Mouse (Mus musculus) T-helper 1 cell (primary cell): ENCODE measurements around the gene Taok1.
"Not testable (repeated sequence)": the region's sequence is repeated elsewhere in the genome, so short reads cannot be mapped to it uniquely, and the experiment has no call there.

ENCODE experiments used
- in situ Hi-C: fragments of 300-600 bp; cut with MboI, MseI; formaldehyde crosslinking; loops from one replicate; pipeline ENCODE4 v1.15.1; 2025; ENCODE audit warnings: high pct_unique_total_duplicates

Gene Taok1

GRCm38 (mm10) chr11:77585201-77585600 is 22.4 kb downstream of the Taok1 start:
- in situ Hi-C loops = no loop called here

DNA sequence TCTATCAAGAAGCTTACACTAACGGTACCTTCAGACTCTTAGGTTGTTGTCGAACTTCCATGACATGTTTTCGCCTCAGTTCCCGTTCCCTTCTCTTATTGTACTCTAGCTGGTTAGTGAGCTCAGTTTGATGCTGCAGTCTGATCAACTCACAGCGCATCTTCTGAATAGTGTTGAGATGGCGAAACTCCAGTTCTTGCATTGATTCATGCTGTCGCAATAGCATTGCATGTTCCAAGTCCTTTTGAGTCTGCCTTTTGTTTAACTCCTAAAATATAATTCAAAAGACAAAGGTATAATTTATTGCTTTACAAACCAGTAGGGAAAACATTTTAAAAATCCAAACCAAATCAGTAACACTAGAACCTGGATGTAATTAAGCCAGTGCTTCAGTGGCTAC is 62.4 kb downstream of the Taok1 start:
- in situ Hi-C loops = no loop called here

DNA sequence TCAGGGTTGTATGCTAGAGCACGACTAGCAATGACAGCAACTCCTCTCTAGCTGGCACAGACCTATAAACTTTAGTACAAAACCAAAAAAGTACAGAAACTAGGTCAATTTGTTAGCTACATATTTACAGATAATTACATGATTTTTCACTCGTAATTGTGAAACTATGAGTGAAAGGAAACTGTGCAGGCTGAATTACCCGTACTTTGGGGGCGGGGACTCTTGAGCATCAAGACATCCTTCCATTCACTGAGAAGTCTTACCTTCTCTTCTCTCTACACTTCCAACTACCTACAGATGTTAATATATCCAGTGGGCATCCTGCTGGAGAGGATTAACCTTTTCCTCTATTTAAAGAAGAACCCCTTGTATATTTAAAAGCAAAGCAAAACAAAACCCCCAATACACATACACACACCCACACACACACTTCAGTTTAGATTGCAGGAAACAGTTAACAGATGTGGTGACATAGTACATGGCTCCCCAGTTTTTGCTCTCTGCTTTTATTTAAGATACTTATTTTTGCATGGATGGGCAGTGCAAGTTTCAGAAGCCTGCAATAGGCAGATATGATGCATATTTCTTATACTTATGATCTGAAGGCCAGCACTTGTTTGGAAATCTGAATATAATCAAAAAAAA is 75.3 kb downstream of the Taok1 start:
- in situ Hi-C loops = no loop called here

GRCm38 (mm10) chr11:77530862-77531261 is 76.8 kb downstream of the Taok1 start:
- in situ Hi-C loops = no loop called here

DNA sequence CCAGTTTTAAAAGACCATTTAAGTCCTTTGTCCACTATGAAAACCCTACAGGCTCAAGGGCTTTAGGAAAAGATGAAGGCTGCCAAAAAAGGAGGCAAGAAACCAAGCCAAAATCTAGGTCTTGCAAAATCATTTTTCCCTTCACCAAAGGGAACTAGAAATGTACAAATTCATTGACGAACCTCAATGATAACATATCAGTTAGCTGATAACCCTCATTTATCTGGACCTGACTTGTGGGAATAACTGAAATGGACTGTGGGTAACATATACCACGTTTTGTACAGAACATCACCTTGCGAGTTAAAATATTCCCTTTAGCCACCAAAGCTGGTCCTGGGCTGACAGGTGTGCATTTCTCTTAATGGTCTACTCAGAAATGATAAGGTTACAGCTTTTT is 78.0 kb downstream of the Taok1 start:
- in situ Hi-C loops = no loop called here

DNA sequence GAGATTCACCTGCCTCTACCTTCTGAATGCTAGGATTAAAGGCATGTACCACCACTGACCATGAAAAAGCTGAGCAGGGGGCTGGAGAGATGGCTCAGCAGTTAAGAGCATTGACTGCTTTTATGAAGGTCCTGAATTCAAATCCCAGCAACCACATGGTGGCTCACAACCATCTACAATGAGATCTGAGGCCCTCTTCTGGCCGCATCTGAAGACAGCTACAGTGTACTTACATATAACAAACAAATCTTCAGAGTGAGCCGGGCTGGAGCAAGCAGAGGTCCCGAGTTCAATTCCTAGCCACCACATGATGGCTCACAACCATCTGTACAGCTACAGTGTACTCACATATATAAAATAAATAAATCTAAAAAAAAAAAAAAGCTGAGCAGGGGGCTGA is 79.2 kb downstream of the Taok1 start:
- in situ Hi-C loops = not testable (repeated sequence)

DNA sequence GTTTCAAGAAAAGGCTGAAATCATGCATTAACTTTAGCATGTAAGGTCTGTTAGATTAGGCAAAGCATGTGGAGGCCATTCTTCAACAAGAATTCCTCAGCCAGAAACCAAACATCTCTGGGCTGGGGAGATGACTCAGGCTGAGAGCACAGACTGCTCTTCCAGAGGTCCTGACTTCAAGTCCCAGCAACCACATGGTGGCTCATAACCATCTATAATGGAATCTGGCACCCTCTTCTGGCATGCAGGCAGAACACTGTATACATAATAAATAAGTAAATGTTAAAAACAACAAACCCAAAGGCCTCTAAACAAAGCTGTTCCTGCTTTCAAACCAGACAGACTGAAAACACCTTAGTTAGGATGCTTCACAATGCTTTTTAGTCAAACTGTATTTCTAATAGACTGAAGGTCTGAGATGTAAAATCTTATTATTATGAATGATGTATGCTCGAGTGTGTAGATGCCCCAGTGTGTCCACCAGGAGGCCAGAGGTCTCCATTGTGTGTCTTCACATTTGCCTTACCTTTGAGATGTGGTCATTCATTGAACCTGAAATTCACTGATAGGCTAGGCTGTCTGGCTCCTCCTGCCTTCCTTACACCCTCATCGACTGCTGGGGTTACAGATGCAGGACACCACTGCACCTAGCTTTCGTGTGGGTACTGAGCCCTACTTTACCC is 81.7 kb downstream of the Taok1 start:
- in situ Hi-C loops = no loop called here

DNA sequence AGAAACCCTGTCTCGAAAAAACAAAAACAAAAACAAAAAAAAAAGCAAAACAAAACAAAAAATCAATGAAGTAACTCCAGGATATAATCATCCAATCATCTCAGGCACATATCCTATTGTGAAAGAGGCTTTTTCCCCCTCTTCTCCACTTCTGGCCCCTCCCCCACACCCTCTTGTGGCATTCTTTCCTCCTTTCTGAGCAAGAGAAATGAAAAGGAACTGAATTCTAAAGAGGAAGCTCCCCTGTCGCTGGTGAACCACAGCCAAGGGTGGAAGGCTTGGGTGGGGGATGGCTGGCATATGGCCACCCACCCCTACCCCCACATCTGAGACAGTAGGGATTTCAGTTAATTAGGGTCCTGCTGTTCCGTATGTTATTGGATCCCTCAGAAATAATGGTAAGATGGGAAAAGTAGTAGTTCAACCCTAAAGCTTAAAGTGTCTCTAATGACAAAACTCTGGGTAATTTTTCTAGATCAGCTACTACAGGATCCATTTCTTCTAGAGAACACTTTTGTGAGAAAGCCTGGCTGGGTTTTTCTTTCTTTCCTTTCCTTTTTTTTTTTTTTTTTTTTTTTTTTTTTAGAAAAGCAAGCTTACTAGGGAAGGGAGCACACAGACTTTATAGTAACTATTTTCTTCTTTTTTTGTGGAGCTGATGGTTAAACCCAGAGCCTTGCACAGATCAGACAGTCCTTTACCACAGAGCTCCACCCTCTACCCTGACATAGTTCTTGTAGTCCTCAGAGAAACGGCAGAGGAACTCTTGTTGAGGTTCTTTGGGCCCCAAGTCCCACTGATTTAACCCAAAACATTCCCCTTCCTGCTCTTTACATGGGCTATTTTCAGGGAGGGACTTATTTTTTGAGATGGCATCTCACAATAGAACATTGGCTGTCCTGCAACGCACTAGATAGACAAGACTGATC is 86.8 kb downstream of the Taok1 start:
- in situ Hi-C loops = no loop called here

- in situ Hi-C loops = no loop called here
Measured at GRCm38 (mm10) chr11:77519043-77519442, 88.6 kb downstream of the Taok1 start, which contains the start of gene Gm10392. Gm10392 (minus strand) TSS chr11:77519198.

DNA sequence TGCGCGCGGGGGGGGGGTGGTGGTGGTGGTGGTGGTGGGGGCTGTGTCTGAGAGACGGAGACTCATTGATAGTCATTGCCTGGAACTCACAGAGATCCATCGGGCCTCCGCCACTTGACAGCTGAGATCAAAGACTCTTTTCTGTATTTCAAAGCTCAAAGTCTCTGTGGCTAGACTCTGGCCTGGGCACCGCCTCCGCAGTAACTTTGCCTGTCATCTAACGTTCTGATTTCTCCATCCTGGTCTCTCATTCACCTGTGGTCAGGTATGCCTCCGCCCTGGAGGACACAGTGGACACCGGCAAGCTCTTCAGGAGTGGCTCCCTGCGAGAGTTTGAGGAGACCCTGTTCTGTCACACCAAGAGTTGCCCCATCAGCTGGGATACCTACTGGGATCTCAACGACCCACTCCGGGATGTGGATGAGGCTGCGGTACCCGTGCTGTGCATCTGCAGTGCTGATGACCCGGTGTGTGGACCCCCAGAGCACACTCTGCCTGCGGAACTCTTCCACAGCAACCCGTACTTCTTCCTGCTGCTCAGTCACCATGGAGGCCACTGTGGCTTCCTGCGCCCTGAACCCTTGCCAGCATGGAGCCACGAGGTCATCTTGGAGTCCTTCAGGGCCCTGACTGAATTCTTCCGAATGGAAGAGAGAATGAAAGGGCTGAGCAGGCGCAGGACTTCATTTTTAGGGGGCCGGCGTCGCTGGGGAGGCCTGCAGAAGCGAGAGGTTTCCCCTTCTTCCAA is 89.4 kb downstream of the Taok1 start:
- in situ Hi-C loops = no loop called here

- in situ Hi-C loops = no loop called here
Measured at GRCm38 (mm10) chr11:77516553-77517425, 90.8 kb downstream of the Taok1 start.

DNA sequence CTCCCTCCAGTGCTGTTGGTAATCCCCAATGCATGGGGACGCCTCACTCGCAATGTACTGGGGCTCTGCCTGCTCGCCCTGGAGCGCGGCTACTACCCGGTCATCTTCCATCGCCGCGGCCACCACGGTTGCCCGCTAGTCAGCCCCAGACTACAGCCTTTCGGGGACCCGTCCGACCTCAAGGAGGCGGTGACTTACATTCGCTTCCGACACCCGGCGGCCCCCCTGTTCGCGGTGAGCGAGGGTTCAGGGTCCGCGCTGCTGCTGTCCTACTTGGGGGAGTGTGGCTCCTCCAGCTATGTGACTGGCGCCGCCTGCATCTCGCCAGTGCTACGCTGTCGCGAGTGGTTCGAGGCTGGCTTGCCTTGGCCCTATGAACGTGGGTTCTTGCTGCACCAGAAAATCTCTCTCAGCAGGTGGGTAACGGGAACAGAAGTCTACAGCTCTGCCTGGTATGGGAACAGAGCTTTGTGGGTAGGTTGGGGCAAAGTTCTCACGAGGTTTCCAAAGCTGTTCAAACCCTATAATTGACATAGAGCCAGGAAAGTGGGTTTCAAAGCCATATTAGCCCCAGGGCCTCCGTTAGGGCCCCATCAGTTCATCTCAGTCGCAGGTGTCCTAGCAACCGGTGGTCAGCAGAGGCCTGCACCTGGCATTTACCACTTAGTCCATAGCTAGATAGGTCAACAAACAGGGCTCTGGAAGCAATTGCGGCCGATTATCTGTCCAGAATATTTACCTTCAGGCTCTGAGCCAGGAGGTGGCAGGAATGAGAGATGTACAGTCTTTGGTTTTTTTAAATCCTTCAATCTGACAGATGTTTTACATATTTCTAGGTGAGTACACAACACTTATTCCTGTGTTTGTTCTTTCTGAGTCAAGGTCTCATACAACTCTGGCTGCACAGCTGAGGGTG is 91.7 kb downstream of the Taok1 start, which contains the start of gene Trp53i13:
Trp53i13 (minus strand) TSS at position 344 of the 916 bp plus-strand sequence.
- in situ Hi-C loops = no loop called here

DNA sequence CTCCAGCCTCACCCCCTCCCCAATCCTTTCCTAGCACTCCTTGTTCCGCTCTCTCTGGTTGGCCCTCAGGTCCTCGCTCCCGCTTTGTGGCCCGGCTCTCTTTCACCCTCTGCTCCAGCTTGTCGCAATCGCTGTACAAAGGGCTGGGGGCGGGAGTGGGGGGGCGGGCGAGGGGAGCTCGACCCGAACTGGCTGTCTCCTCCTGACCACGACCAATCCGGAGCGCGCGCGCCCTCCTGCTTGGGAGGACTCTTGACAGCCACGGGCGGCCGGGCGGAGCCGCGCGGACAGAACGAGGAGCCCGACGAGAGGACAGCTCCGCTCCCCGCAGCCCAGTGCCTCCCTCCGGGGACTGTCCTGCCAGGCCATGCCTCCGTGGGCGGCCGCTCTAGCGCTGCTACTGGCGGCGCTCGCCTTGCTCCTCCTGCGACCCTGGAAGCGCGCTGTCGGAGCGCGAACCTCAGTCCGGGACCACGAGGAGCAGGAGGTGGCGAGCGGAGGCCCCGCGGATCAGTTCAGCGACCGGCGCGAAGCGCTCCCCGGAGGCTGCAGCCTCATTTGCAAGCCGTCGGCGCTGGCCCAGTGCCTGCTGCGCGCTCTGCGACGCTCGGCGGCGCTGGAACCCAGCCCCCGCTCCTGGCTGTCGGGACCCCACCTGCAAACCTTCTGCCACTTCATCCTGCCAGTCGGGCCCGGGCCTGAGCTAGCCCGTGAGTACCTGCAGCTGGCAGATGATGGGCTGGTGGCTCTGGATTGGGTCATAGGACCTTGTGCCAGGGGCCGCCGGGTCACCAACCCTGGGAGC is 92.6 kb downstream of the Taok1 start, which contains the start of gene Abhd15:
Abhd15 (plus strand) TSS at position 290 of the 805 bp plus-strand sequence.
- in situ Hi-C loops = no loop called here

GRCm38 (mm10) chr11:77514281-77514831 is 93.3 kb downstream of the Taok1 start:
- in situ Hi-C loops = no loop called here

DNA sequence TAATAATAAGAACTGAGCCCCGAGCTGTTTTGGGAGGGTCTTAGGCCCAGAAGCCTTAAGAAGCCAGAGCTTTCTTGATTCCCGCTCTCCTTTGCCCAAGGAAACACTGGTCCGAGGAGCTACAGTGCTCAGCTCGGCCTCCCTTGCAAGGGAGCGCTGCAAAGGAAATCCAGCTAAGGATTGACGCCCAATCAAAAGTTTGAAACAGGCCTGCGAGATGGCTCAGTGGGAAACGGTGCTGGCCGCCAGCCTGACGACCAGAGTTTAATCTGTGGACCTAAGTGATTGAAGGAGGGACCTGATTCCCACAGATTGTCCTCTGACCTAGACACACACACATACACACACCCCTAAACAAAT is 93.8 kb downstream of the Taok1 start:
- in situ Hi-C loops = no loop called here

DNA sequence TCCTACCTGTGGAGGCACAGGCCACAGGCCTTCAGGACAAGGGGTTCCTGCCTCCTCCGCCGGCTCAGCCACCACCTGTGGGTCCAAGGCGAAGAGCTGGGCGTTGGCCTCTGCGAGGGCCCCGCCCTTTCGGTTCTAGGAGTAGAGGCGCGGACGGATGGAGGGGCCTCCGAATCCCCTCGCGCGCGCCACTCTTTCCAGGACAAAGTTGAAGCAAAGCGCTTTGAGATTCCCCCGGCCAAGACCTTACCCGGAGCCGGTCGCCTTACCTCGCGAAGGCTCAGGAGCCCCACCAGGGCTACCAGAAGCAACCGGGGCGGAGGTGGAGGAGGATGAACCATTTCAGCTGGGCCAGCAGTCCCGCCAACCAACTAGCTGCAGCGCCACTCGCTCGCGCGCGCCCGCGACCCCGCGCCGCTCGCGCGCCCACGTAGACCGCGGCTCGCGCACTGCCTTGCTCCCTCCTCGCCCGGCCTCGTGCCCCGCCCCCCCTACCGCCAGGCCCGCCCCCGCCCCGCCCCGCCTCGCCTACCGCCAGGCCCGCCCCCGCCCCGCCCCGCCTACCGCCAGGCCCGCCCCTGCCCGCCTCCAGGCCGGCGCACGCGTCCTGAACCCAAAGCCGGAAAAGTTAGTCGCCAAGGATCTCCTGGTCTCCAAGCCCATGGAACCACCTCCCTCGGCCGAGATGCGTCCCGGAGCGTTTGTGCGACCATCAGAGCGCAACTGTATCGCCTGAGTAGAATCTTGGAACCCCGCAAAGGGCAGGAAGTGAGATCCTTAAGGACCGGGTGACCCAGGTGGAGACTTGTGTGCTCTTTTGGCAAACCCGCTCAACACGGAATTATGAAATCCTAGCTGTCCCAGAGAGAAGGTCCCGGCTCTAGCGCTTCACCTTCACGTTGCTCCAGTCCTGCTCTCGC is 94.5 kb downstream of the Taok1 start:
- in situ Hi-C loops = no loop called here

DNA sequence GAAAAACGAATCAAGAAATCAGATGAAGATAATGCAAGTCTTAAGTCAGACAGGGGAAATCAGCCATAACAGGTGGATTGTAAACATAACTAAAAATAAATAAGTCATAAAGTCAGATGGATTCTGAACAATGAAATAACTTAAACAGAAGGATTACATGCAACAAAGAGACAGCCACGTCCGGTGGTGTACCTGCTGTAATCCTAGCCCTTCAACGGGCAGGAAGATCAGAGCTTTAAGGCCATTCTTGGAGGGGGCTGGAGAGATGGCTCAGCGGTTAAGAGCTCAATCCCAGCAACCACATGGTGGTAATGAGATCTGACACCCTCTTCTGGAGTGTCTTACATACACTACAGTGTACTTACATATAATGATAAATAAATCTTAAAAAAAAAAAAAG is 96.3 kb downstream of the Taok1 start:
- in situ Hi-C loops = no loop called here
